Mouse (Mus musculus) cerebellum, adult 11 months (tissue): ENCODE results near the gene Zfp867.

Source experiments
- DNase-seq: peaks from one replicate; pipeline ENCODE4 v3.0.0; 2022

Zfp867 gene

DNA sequence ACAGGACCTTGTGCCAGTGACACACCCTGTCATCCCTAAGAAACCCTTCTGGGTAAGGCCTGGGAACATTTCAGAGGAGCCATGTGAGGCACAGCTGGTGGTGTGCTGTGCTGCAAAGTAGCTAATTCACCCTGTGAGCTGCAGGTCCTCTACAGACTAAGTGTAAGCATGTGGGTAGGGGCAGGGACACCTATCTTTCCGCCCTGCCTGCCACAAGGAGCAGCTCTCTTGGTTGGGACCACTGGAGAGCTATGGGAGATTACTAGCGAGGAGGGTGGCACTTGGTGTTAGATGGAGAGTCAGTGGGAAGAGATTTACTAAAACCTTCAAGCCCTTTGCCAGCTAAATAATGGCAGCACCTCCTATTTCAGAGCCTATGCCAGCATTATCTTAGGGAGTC is 15.4 kb downstream of the Zfp867 start:
- DNase-seq, result no peak

DNA sequence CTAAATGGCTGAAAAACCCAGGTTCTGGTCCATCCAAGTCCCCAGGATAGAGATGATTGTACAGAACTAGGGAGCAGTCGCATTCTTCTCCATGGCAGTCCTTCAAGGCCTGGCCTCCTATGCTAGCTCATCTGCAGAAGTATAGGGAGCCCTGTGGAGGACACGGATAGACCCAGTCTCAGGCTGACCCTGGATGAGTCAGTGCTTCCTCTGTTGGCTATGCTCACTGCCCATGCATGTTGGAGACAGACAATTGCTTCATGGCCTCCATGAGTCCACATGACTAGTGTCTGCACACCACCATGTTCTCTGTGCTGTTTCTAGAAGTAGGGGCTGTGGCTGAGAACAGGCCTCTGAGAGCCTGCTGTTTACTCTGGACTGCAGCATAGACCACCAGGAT is 15.9 kb downstream of the Zfp867 start:
- DNase-seq, result no peak

DNA sequence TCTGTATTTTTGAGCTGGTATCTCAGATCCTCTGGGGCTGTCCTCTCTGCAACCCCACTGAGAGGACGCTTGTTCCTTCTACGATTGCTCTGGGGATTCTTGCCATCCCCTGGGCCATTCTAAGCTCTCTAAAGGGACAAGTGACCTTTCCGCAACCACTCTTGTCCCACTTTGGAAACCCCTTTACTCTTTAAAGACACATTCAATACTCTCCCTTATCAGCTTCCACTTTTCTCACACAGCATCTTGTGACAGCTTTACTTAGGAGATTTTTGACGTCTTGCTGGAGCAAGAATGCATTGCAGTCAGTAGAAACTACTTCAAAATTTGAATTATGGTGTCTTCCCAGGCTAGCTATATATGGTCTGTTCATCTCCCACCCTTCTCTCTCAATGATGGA is 21.2 kb downstream of the Zfp867 start, which contains the start of gene Snap47:
Gene Snap47, minus strand, starts transcription at position 101 of the 400 bp plus-strand sequence.
- no peak for DNase-seq

DNA sequence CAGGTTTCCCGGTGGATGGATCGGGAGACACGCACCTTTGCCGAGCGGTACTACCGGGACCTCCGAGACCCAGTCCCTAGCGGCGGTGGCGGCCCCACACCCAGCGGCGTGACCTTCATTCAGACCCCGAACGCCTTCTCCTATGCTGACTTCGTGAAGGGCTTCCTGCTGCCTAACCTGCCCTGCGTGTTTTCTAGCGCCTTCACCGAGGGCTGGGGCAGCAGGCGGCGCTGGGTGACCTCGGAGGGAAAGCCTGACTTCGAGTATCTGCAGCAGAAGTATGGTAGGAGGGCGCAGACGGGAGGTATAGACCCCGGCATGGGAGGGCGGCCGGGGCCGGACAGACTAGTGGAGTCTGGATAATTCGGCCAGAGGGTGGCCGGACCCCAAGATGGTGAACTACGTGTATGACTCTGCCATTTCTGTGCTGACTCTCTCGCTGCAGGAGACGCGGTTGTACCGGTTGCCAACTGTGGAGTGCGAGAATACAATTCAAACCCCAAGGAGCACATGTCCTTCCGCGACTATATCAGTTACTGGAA is 22.0 kb downstream of the Zfp867 start:
- DNase-seq, result no peak

DNA sequence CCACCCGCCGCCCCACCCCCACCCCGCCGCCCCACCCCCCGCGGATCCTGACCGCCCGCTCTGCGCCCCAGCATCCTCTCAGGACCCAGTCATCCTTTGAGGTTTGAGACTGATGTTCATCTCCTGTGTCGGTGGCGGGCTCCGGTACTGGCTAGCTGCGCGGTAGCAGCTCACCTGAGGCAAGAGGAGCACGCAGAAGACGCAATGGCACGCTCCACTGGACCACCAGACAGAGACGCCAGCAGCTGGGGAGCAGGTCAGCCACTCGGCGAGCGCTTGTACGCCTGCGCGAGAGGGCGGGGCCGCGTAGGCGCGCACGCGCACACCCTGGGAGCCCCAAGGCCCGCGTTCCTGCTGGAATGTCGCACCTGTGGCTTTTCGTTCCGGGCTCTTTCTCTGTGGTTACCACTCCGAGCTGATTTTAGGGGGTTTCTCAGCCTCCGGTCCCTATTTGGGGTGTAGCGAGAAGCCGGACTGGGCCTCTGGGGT is 22.5 kb downstream of the Zfp867 start, which contains the start of gene Jmjd4:
Gene Jmjd4, plus strand, starts transcription at position 305 of the 489 bp plus-strand sequence.
- DNase-seq, result peak; percentile 92

DNA sequence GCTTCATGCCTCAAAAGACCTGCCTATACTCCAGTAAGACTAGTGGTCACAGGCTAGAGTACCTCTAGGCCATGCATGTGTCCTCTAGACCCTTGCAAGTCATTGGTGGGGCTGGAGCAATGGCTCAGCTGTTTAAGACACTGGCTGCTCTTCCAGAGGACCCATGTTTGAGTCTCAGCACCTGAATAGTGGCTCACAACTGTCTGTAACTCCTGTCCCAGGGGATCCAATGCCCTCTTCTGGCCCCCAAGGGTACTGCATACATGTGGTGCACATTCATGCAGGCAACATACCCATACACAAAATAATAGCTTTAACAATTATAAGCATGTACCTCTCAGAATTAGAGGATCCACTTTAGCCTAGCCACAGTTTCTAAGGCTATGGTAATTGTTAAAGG is 29.2 kb downstream of the Zfp867 start:
- DNase-seq, result no peak

DNA sequence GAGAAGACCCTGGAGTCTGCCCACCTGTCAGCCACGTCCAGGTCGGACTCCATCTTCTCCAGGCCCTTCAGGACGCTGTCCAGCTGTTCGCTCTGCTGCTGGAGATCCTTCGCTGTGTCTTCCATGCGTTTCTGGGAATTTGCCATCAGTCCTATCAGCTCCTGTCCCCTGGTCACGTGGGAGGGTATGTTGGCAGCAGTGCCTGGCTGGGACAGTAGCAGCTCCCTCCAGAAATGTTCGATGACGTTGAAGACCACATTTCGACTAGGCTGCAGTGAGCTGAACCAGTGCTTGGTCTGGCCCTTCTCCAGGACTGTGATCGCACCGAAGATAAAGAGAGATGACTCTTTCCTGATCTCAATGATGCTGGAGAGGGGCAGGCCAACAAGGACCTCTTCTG is 34.3 kb downstream of the Zfp867 start:
- no peak for DNase-seq

DNA sequence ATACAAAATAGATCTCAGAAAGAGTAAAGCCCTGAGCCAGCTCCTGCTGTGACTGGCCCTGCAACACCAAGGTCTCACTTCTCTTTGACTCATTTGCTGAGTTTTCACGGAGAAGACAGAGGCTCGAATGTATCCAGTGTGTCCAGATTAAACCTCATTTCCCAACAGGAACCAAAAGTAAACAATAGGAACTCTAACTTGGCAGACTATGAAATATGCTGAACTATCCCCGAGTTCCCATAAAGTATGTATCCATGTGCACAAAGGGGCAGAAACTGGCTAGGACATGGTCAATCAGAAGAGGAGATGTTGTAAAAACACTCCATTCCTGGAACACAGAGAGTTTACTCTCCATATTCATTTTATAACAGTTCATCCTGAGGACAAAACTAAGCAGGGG is 40.0 kb downstream of the Zfp867 start:
- DNase-seq, result no peak

DNA sequence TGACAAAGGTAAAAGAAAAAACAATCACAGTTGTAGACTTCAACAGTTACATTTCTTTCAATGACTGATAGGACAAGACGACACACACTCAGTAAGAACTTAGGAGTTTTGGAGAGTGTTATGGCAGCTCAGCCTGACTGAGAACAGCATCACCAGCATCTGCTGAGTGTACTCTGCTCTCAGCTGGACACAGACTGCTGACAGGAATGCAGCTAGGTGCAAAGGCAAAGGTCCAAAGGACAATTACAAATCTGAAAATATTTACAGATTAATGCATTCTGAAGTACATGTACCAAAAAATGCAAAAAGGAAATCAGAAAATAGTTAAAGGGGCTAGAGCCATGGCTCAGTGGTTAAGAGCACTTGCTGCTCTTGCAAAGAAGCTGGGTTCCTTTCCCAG is 42.3 kb downstream of the Zfp867 start:
- DNase-seq, result no peak

DNA sequence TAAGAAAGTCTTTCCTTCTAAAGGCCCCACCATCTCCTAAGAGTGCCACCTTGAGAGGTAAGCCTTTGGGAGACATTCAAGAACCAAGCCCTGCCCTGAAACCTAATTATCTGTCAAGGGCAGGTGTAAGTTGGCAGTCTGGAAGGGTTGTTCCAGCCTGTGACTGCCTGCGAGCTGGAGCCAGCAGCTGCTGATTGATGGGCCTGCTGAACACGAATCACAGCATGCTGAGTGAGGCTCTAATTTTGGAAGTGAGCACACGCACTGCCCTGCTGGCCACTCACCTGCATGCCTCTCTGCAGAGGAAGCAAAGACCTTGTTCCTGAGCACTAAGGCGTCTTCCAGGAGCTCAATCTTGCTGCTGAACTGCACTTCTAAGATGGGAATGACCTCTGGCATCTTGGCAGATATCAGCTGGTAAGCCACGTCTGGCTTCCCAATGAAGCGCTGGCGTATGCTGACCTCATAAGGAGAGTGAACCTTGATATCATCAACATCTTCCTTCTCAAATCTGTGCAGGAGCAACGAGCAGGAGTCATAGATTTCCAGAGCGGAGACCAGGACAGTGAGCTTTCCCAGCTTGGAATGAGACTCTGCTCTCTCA is 44.1 kb downstream of the Zfp867 start:
- DNase-seq, result no peak

DNA sequence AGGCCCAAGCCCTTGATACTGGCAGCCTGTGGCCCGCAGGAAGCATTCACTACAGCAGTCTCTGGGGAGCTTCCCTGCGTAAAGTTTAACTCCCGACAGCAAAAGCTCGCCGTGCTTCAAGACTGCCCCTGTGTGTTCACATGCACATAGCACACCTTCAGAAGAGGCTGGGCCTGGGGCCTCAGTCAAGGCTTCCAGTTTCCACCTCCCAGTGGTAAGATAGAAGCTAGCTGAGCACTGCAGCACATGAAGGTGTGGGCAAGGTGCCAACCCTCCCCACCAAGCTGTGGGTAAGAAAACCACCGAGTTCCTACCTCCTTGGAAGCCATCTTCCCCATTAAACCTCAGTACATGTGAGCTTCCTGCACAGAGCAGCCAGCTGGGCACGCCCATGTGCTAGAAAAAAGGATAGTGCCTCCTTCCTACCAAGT is 46.6 kb downstream of the Zfp867 start:
- DNase-seq, result no peak

DNA sequence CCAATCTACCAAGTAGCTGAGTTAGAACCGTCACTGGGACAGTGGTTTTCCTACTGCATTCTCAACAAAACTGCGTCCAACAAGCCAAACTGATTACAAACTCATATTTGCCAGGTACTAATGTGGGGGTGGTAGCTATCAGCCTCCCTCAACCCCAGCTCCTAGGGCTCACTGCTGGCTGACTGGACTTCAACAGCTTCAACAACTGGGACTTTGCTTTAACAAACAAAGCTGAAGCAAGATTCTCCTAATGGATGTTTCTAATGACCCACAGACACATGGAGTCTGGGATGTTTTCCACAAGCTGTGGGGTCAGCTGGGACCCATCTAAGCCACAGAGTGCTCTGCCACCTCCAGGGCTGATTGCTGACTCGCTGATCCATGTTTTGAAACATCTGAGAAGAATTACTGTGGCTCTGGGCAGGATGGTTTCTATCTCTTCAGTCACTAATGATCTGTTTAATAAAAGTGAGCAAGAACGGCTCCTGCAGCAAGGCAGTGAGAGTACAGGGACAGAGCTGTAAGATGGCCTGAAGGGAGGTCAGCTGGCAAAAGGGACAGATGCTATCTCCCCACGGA is 49.2 kb downstream of the Zfp867 start:
- DNase-seq, result no peak

DNA sequence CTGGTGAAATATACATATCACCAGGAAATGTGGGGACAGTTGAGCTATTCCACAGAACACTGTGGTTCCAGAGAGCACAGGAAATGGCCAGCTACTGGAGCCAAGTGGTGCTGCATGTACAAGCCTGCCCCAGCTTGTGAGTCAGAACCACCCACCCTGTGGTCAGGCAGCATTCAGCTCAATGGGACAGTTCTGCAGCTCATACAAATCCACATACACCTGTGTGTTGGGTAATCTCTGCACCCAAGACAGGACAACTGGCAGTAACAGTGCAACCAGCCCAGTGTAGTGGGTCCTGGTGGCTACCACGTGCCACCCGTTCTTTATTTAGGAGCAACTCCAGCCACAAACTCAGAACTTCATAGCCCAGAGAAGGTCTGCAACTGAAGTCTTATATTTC is 50.3 kb downstream of the Zfp867 start:
- no peak for DNase-seq

DNA sequence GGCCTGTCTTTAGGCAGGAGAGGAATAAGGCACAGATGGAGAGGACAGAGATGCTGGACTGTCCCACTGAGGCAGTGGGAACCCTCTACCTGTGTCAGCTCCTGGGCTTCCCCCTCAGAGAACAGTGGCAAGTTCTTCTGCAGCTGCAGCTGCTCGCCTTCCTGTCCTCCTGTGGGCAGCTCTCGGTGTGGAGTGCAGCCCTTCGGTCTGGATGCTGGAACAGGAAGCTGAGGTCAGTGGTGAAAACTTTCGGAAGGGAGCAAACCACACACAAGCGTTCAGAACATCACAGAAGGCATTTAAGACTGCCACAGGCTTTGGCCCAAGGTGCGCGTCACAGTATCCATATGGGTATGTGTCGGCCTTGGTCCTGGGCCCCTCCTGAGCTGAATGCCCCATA is 50.8 kb downstream of the Zfp867 start:
- no peak for DNase-seq

DNA sequence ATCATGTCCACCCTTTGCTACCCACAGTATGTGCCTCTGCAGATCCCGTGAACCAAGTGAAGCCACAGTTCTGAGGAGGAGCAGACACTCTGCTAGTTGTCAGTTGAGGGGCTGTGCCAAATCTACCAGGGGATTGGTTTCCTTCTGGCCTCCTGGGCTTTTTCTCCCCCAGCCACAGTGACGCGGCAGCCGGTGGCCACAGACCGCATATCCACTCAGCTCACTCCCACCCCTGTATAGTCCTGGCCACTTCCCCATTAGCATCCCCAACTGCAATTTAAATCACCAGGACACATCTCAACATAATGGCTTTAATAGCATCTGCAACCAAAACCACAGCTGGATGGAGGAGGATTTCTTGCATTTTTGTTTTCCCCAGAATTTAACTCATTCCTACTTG is 53.6 kb downstream of the Zfp867 start:
- no peak for DNase-seq

DNA sequence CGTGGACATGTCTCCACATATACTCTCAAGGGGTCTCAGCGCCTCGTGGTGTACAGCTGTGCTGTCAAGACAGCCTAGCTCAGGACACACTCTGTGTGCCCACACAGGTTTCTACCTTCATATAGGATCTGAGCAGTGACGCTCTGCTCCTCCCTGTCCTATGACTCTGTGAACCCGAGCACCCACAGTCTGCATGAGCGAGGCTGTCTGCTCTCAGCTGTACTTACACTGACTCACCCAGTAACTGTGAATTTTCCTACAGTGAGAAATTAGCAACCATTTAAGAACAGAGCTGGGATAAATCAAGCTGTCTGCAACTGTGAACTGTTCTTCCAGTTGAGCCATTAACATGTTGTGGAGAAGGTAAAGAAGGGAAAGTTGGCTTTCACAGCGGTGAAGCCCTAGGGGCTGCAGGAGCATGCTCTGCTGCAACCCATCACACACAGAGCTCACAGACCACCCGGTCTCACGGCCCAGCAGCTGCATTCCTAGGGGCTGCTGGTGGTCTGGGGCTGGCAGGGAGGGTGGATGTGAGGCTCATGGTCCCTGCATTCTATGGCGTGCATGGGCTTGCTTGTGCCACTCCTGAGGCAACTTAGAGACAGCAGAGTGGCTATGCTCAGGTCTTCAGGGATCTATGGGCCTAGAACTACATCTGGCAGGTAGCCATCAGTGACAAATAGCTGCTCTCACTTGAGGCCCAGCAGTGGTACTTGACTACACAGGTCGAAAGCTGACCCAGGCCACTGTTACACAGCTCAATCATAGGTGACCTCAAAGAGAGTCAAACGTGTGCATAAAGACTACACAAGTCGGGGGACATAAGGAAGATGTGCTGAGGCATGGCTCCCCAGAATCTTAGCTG is 59.0 kb downstream of the Zfp867 start:
- DNase-seq, result no peak

DNA sequence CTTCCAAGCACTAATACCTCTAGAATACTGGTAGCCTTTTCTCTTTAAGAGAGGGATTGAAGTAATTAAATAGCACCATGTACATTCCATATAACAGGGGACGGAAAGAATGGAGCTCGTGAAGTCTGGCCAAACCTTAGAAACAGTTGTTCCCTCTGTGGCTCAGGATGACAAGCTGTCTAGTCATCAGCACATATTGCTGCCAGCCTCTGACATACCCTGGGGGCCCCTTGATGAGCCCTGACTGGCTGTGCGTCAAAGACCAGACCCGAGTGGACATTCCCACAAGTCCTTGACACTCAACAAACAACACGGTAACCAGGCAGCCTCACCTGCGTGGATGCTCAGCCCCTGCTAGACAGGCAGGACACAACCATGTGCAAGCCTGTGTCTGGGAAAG is 60.2 kb downstream of the Zfp867 start:
- no peak for DNase-seq
